Mouse (Mus musculus) heart, adult 2 months (tissue): Measurements from ENCODE around the gene Marc1.

Experiments
- CTCF ChIP-seq: fragments of 200-600 bp; IDR thresholded peaks from 2 replicates; pipeline ENCODE4 v1.8.1; 2022; ENCODE audit warnings: antibody characterized with exemption, mild to moderate bottlenecking, moderate library complexity
- EP300 ChIP-seq: fragments of 200-500 bp; IDR thresholded peaks from 2 replicates; pipeline ENCODE4 v1.6.1; 2011; ENCODE audit warnings: low read depth, low read length, control low read depth; ENCODE audit not compliant: insufficient read depth
- POLR2A ChIP-seq: fragments of 200-500 bp; IDR thresholded peaks from 2 replicates; pipeline ENCODE4 v1.6.1; 2011; ENCODE audit warnings: mild to moderate bottlenecking, low read depth, low read length, control low read depth; ENCODE audit not compliant: insufficient read depth

GRCm38 (mm10) chr1:184807123-184807522 is 4.0 kb downstream of the Marc1 start:
- TF ChIP-seq POLR2A (no peak), CTCF (no peak), EP300 (no peak)
